Mouse (Mus musculus): Measurements from ENCODE around the gene Olfr229.
"Not testable (repeated sequence)": the region's sequence is repeated elsewhere in the genome, so short reads cannot be mapped to it uniquely, and the experiment has no call there.

Gene Olfr229

DNA sequence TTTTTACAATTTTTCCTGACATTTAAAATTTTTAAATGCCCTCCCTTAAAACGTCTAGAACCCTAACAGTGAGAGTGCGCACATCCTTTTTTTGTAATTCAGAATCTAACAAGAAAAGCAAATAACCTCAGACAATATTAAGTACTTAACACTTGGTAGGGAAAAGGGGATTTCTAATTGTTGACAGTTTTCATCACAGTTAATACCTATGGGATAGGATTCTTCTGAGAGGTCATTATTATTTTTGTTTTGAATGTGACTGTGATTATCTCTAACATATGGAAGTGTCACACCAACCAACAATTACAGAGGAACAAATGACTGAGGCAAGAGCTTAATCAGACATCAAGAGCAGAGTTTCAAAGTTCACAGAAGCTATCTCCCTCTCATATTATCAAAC is at the start of gene Olfr229:
Olfr229 (plus strand) TSS at position 301 of the 400 bp plus-strand sequence.
- DNase-seq (ENCODE audit: low spot score) = no peak

DNA sequence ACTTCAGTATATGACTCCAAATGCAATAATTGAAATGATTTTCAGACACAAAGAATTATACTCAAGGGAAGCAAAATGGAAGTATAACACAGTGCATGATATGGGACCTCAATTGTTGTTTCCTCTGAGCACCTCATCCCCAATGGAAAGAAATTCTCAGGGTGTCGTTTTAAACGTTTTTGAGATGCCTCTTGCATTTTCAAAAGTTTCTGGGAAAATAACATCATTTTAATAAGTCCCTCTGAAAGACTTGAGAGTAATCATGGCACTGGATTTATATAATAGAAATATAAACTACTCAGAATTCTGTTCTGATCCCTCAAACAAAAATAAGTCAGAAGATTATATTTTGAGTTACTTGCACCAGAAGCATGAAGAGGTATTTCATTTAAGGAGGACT is 41.0 kb upstream of the Olfr229 start, which contains the start of gene Olfr972:
Olfr972 (plus strand) TSS at position 301 of the 400 bp plus-strand sequence.
- no peak for DNase-seq (ENCODE audit: low spot score)

DNA sequence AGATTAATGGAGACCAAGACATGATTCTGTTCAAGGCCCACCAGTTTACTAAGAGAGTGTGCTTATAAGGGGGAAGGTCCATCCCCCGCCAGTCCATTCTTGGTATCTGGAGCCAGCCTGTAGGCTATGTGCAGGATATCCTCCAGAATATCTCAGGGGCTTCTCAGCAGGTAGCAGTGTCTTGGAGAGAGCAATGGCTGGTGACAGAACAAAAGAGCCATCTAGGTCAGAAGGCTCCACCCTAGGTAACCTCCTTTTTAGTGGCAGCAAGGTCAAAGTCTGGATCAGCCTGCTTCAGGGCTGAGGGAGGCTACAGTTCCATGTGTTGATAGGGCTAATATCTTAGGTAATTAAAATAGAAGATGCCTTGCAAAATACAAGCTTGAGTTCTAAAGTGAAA is 35.1 kb upstream of the Olfr229 start:
- DNase-seq (ENCODE audit: low spot score) = not testable (repeated sequence)

DNA sequence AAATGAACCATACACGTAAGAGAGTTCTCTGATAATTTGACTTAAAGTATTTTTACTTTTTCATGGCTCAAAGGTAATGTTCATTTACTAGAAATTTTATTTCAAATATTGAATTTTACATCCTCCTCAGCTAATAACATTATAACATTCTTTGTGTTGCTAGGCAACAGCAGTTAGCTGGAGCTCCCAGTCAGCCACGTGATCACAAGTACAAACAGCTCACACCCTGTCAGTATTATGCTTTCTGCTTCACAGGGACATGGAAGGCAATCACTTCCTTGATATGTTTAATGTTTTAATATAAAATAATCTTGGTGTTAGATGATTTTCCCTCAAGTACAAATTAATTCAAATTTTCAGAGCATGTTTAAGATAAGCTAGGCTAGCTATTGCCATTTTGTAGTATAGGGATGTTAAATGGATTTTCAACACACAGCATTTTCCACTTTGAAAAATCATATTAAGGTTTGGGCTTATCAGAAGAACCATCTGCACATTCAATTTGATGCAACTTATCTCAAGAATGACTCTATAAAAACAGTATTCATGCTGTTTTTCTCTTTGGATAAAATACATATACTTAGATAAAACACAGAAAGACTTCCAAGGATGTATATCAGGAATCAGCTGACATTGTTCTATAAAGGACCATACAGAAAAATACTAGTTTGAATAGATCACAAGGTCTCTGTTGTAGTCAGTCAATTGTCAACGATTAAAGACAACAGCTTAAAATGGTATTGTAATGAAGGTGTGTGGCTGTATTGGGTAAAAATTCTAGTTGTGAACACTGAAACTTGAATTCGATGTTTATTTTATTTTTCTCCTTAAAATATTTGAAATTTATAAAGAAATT is 29.4 kb upstream of the Olfr229 start:
- not testable (repeated sequence) for DNase-seq (ENCODE audit: low spot score)

DNA sequence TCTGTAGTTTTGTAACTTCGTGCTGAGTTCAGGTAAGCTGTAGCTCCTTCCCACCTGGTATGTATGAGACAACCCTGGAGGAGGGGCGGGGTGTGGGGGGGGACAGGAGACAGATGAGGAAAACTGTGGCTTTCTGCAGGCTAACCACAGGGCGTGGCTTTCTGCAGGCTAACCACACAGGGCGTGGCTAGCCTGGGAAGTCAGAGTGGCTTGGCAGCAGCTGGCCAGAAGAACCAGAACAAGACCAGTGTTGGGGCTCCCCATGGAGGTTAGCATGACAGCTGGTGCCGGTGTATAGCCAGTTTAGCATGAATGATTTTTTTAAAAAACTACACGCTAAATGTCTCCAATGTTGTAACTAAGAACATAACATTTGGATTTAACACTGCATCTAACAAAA is 2.0 kb upstream of the Olfr229 start:
- DNase-seq (ENCODE audit: low spot score) = no peak

DNA sequence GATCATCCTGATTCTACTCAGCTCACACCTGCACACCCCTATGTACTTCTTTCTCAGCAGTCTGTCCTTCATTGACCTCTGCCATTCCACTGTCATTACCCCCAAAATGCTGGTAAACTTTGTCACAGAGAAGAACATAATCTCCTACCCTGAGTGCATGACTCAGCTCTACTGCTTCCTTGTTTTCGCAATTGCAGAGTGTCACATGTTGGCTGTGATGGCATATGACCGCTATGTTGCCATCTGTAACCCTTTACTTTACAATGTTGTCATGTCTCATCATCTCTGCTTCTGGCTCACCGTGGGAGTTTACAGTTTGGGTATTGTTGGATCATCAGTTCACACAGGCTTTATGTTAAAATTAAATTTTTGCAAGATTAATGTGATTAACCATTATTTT is 2.8 kb downstream of the Olfr229 start:
- DNase-seq (ENCODE audit: low spot score) = no peak

DNA sequence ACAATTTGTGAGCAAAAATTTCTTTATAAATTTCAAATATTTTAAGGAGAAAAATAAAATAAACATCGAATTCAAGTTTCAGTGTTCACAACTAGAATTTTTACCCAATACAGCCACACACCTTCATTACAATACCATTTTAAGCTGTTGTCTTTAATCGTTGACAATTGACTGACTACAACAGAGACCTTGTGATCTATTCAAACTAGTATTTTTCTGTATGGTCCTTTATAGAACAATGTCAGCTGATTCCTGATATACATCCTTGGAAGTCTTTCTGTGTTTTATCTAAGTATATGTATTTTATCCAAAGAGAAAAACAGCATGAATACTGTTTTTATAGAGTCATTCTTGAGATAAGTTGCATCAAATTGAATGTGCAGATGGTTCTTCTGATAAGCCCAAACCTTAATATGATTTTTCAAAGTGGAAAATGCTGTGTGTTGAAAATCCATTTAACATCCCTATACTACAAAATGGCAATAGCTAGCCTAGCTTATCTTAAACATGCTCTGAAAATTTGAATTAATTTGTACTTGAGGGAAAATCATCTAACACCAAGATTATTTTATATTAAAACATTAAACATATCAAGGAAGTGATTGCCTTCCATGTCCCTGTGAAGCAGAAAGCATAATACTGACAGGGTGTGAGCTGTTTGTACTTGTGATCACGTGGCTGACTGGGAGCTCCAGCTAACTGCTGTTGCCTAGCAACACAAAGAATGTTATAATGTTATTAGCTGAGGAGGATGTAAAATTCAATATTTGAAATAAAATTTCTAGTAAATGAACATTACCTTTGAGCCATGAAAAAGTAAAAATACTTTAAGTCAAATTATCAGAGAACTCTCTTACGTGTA is 21.1 kb downstream of the Olfr229 start:
- not testable (repeated sequence) for DNase-seq (ENCODE audit: low spot score)

DNA sequence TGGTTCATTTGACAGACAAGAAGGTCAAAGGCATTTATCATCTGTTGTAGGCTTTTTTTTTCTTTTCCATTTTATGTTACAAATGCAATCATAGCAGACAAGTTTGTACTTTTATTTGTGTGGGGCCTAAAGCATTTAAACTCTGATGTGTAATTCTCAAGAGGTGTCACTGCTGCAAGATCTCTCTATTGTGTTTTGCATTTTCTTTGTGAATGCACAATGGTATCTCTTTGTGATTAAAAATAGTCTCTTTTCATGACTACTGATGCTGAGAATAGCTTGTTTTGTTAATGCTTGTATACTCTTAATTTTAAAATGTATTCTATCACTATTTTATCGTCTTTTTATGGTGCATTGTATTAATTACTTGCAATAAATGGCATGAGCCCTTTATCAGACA is 21.7 kb downstream of the Olfr229 start:
- DNase-seq (ENCODE audit: low spot score) = not testable (repeated sequence)

DNA sequence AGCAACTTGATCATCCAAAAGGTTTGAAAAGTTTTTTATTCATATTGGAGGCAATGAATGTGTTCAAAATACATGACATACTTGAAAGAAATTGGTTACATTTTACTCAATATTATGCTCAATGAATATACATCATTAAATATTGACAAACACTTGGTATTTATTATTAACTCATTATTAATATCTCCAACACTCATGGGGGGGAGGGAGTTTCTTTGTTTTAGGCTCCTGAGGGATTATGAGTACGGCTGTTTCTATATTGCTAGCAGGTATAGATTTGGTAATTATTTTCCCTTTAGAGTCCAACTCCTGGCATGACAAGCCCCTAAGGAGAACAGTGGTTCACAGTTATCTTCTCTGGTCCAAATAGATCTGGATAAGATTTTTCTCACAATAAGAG is 30.1 kb downstream of the Olfr229 start, which contains the start of gene Olfr974:
Olfr974 (plus strand) TSS at position 301 of the 400 bp plus-strand sequence.
- no peak for DNase-seq (ENCODE audit: low spot score)

DNA sequence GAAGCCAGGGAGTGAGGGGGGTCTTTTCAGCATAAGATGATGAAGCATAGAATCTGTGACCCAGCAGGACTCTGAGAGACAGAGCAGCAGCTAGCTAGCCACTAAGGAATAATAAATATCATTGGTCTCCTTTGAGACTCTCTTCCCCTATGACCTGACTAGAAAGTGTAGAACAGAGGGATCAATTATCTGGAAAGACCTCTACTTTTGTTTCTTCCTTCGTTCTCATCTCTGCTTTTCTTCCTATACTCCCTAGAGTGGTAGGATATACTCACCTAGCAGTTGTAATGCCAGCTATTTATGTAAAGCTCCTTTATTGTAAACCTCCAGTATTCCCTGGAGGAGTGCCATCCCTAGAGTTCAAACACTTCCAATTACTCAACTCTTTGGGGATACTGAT is 44.8 kb downstream of the Olfr229 start, which contains the start of gene Olfr975:
Olfr975 (minus strand) TSS at position 101 of the 400 bp plus-strand sequence.
- DNase-seq (ENCODE audit: low spot score) = no peak

DNA sequence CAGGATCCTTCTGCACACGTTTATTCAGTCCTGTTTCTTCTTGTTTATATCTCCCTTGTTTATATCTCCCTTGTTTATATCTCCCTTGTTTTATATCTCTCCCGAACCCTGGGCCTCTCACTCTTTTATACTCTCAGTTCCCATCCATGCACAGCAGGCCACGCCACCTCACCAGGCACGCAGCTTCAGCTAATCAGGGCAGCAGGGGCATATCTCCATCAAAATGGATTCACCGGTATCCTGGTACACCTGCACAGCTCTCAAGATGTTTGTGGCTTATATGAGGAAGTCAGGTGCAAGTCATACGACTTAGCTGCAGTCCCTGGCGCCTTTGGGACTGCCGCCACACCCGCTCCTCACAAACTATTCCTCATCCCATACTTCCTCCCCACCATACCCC is 53.9 kb downstream of the Olfr229 start, which contains the start of gene Olfr976:
Olfr976 (minus strand) TSS at position 101 of the 400 bp plus-strand sequence.
- not testable (repeated sequence) for DNase-seq (ENCODE audit: low spot score)

Measured in urinary bladder, postnatal 25 days (tissue).